Mouse (Mus musculus) CD8-positive naive resting alpha-beta T cell, adult 2 months (primary cell): Measurements from ENCODE around the gene Spen.

Experiments used
- DNase-seq, 2 experiments: peaks; one replicate each; pipeline ENCODE4 v3.0.0; 2022; ENCODE audit warnings: low read depth in 2 of 2, low spot score in 2 of 2

Gene Spen

DNA sequence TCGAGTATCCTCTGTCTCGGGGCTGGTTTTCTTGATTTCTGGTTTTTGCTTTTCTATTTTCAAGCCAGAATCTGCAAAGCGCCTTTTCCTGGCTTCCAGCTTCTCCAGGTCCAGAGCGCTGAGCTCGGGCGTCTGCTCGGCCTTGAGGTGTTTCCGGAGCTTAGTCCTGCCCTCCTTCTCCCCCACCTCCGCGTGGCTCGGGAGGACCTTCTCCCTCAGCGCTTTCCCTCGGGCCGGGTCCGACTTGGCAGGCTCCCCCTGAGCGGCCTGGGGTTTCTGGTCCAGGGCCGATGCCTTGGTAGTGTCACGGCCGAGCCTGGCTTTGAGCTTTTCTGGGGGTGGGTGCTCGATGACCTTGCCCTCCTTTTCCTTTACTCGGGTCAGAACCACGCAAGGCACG, 60.2 kb downstream of the Spen start:
- no peak for DNase-seq

GRCm38 (mm10) chr4:141477681-141478102, 60.7 kb downstream of the Spen start:
- DNase-seq, result no peak

DNA sequence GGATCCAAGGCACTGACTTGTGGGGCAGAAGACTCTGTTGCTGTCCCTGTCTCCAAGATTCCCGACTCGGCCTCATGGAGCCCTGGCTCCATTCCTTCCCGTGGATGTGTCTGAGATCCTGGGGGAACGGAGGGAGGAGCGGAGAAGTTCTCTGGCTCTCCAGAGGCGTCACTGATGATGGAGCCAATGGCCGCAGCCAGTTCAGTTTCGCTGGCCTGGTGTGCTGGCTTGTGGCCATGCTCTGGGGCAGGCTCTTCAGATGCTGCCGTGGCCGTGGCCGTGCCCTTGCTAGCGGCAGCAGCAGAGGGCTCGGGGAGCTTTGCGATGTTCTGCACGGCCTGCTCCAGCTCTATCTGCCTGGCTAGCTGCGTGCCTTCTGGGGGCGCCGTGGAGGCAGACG, 64.0 kb downstream of the Spen start:
- DNase-seq, result no peak

GRCm38 (mm10) chr4:141472641-141473321, 65.6 kb downstream of the Spen start:
- DNase-seq, result no peak

DNA sequence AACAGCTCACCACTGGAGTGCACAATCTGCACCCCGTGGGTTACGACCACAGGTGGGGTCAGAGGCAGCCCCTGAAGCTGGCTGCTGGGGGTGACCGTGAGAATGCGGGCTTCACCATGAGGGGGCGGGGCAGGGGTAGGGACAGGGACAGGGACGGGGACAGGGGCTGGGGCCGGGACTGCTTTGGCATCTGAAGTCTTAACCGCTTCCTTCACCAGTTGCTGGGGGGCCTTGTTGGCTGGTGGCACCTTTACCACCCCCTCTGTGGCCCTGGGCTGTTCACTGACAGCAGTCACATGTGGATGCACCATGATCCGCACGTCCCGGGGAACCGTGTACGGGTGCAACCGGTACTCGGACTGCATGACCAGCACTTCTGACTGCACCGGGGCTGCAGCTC, 66.9 kb downstream of the Spen start:
- DNase-seq, result no peak

DNA sequence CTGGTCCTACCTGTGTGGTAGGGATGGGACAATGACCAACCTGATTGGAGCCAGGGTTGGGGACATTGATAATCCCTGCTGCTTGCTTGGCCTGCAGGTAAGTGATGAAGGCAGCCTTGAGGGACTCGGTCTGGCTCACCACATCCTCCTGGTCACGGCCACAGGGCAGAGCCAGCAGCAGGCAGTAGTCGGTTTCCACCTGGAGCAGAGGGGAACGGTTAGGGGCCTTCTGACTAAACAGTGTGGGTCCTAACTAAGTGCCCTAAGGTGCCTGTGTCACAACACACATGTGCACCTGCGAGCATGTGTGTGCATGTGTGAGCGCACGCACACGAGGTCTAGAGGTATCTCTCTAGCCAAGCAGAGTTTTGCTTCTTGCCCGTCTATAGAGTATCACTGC, 69.1 kb downstream of the Spen start:
- no peak for DNase-seq

DNA sequence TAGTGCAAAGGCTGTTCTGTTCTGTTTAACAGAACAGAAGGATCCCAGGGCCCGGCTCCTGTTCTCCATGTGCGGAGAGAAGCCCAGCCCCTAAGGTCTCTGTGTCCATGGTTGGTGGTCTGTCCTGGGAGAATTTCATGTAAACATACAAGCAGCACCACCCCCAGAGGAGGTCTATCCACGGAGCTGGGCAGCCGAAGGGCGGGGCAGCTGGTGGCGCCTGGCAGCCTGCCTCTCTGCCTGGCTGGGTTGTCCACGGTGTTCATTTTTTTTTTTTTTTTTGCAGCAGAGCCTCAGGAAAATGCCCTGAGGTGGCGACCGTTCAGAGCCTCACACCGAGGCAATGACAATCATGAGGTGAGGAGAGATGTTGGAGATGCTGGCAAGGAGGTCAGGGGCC, 69.8 kb downstream of the Spen start:
- no peak for DNase-seq

DNA sequence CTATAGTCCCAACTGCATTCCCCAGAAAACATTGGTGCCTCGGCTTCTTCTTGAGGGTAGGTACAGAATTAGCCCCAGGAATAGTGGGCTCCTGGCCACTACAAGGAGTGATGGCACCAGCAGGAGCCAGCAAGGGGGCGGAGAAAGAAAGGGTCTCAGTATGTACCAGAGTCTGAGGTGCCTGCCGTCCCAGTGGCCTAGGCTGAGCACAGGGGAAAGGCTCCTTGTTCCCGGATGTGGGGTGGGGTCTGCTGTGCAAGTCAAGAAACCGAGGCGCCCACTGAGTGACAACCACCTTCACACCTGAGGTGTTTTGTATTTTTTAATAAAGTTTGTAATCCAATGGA, 70.8 kb downstream of the Spen start:
- DNase-seq, result no peak

DNA sequence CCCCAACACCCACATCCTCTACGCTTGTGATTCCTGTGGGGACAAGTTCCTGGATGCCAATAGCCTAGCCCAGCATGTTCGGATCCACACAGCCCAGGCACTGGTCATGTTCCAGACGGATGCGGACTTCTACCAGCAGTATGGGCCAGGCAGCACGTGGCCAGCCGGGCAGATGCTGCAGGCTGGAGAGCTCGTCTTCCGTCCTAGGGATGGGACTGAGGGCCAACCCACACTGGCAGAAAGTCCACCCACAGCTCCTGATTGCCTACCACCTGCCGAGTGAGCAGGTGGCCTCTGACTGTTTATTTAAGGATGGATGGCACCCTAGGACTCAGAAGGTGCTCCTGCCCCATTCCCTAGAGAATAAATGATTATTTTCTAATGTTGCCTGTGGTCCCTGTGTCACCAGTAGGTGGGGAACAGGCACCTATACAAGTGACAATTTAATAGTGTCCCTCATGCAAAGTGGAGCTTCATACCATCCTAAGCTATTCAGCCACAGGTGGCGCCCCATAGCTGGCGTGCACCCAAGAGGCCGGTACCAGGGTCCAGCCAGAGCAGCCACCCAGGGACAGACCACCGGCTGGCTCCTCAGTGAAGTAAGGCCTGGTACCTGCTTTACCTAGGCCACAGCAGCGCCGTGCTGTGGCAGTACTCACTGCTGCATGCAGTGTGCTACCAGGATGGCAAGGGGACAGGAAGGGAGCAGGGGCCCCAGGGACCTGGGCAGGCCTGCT, 71.4 kb downstream of the Spen start:
- no peak for DNase-seq

GRCm38 (mm10) chr4:141466289-141466795, 72.1 kb downstream of the Spen start:
- no peak for DNase-seq

- DNase-seq, result no peak
These were observed 72.7 kb downstream of the Spen start for GRCm38 (mm10) chr4:141465512-141466288.

DNA sequence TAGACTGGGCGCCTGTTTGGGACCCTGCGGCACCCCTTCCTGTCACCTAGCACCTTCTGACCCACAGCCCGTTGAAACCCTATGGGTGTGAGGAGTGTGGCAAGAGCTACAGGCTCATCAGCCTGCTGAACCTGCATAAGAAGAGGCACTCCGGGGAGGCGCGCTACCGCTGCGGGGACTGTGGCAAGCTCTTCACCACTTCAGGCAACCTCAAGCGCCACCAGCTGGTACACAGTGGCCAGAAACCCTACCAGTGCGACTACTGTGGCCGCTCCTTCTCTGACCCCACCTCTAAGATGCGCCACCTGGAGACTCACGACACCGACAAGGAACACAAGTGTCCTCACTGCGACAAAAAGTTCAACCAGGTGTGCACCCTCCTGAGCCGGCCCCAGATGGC, 73.7 kb downstream of the Spen start:
- no peak for DNase-seq

DNA sequence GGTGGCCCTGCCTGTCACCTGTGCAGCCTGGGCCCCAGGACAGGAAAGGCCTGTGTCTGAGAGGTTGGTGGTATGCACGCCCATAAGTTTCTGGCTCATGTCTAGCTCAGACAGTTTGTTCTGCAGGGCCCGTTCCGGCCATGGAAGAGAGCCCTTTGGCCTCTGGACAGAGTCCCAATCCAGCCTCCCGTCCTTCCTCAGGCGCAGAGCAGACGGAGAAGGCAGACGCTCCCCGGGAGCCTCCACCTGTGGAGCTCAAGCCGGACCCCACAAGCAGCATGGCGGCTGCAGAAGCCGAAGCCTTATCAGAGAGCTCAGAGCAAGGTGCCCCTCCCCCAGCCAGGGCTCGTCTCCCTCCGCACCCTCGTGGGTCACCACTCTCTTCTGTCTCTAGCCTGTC, 74.9 kb downstream of the Spen start:
- no peak for DNase-seq

- no peak for DNase-seq
These were observed 76.8 kb downstream of the Spen start for GRCm38 (mm10) chr4:141461576-141461975.

- no peak for DNase-seq
These were observed 77.3 kb downstream of the Spen start for GRCm38 (mm10) chr4:141461088-141461487.

DNA sequence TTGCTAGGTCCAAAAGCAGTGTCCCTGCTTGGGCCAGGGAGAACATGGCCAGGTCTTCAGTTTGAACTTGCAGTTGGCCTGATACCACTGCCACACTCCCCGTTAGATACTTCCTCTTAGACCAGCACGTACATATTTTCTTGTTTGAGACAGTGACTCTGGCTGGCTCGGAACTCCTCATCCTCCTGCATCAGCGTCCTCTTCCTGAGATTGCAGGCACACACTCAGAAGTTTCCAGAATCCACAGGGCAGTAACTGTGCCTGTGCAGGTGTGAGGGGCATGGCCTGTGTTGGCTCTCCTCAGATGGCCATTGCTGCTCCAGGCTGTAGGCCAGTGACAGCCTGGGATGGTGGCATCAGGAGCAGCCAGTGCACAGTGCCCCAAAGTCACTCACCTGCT, 77.9 kb downstream of the Spen start:
- no peak for DNase-seq

- DNase-seq, result no peak
These were observed 78.6 kb downstream of the Spen start for GRCm38 (mm10) chr4:141459766-141460165.

- DNase-seq, result no peak
These were observed 79.5 kb downstream of the Spen start for GRCm38 (mm10) chr4:141458888-141459287.

GRCm38 (mm10) chr4:141458236-141458635, 80.2 kb downstream of the Spen start:
- DNase-seq, result no peak

DNA sequence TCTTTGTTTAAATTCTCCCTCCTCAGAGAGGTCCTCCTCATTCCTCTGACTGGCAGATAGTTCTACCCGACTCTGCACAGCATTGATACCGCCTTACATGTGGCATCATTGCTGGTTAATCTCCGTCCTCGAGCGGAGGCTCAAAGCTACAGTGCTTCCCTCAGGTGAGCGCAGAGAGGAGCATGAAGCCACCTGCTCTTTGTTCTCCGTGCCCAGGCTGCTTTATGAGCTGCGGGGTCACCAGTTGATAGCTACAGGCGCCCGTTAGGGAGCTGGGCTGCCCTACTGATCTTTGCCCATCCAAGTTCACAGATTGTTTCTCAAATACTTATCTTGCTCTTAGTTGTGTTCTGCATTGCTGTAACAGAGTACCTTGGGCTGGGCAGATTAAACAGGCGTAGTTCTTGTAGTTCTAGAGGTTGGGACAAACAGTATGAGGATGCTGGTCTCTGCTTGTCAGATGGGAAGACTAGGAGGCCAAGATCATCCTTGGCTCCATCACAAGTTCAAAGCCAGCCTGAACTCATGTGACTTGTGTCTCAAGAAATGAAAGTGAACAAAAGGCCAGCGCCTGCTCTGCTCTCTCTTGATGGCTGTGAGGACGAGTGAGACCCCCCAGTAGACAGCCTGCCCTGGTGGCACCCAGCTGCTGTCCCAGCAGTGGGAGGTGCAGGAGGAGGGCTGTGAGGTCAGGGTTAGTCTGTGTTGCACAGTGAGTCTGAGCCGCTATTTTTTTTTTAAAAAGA, 82.0 kb downstream of the Spen start:
- no peak for DNase-seq

DNA sequence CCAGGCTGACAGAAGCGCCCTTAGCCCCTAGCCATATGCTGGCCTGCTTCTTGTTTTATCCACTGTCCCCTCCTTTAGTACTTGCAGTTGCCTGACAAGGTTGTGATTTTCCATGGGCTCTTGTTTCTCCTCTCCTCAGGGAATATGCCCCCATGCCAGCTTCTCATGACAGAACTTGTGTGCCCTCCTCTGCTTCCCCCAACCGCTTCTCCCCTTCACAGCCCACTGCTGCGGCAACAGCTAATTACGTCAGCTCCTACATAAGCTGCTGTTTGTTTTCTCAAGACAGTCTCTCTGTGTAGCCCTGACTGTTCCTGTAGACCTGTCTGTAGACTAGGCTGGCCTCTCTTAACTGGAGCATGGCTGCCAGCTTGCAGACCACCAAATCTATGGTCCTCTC, 82.9 kb downstream of the Spen start:
- no peak for DNase-seq
